Mouse (Mus musculus) hindbrain, embryonic 13.5 days (tissue): ENCODE results near the gene Poc1a. TPM values are rescaled to one million over a fixed set of nuclear protein-coding genes. Genes with fewer than 3 reads are reported as not detected.

ENCODE experiments used
- ATAC-seq: fragments of 200-750 bp; cut with Nextera tagmentation; 2 replicates; pipeline ENCODE4 v1.8.0; 2017; ENCODE audit warnings: moderate TSS enrichment; ENCODE audit not compliant: low FRiP score
- H3K27ac ChIP-seq: fragments of 300-500 bp; sonication (generic); 2 replicates; pipeline ENCODE4 v1.5.1; 2015; ENCODE audit warnings: inconsistent platforms, mild to moderate bottlenecking, moderate library complexity
- H3K27me3 ChIP-seq: fragments of 300-500 bp; sonication (generic); 2 replicates; pipeline ENCODE4 v1.6.1; 2015; ENCODE audit warnings: mild to moderate bottlenecking, inconsistent platforms
- H3K36me3 ChIP-seq: fragments of 300-500 bp; sonication (generic); 2 replicates; pipeline ENCODE4 v1.6.1; 2015; ENCODE audit warnings: mild to moderate bottlenecking, inconsistent platforms
- H3K4me1 ChIP-seq: fragments of 300-500 bp; sonication (generic); replicated peaks from 2 replicates; pipeline ENCODE4 v1.6.1; 2015; ENCODE audit warnings: inconsistent platforms
- H3K4me2 ChIP-seq: fragments of 300-500 bp; sonication (generic); 2 replicates; pipeline ENCODE4 v1.6.1; 2015; ENCODE audit warnings: inconsistent platforms, mild to moderate bottlenecking, moderate library complexity
- H3K4me3 ChIP-seq: fragments of 300-500 bp; sonication (generic); 2 replicates; pipeline ENCODE4 v1.5.1; 2015; ENCODE audit warnings: mild to moderate bottlenecking, inconsistent platforms
- H3K9ac ChIP-seq: fragments of 300-500 bp; sonication (generic); 2 replicates; pipeline ENCODE4 v1.6.1; 2015; ENCODE audit warnings: mild to moderate bottlenecking, inconsistent platforms
- H3K9me3 ChIP-seq: fragments of 300-500 bp; sonication (generic); 2 replicates; pipeline ENCODE4 v1.6.1; 2016; ENCODE audit warnings: inconsistent platforms
- WGBS: fragments of 180-500 bp; shearing (Covaris S2); methylation state at CpG from one replicate; pipeline ENCODE4 v1.1.7; 2015; 5-methylcytosine and 5-hydroxymethylcytosine counted together
- polyA plus RNA-seq: library from polyadenylated mRNA; unstranded; fragments of >200 nt; fragmentation: Nextera tagmentation; extraction: Ambion mirVana; gene quantifications from 2 replicates; pipeline ENCODE4 v1.2.1, GENCODE M21; 2015

Gene Poc1a
- polyA plus RNA-seq, 1 experiment from 2014 or later: 8.9 TPM

GRCm38 (mm10) chr9:106327125-106327809 is 46.4 kb downstream of the Poc1a start:
- 0 out of 2 replicates have a peak overlapping the region, but pooled peaks have one; percentile 13 for H3K9ac ChIP-seq
- no peak overlapping the region for H3K4me2 ChIP-seq
- no peaks in the 10 kb centered on the region for H3K9me3 ChIP-seq
- no peaks in the 10 kb centered on the region for H3K27me3 ChIP-seq
- ATAC-seq: no peak
- H3K4me1 ChIP-seq: peaks cover 16% of the 10 kb centered on the region
- no peak overlapping the region for H3K4me3 ChIP-seq
- 86% methylated on average over 8 of the region's 8 CpGs for WGBS
- H3K36me3 ChIP-seq: no peaks in the 10 kb centered on the region
- no peak overlapping the region for H3K27ac ChIP-seq

DNA sequence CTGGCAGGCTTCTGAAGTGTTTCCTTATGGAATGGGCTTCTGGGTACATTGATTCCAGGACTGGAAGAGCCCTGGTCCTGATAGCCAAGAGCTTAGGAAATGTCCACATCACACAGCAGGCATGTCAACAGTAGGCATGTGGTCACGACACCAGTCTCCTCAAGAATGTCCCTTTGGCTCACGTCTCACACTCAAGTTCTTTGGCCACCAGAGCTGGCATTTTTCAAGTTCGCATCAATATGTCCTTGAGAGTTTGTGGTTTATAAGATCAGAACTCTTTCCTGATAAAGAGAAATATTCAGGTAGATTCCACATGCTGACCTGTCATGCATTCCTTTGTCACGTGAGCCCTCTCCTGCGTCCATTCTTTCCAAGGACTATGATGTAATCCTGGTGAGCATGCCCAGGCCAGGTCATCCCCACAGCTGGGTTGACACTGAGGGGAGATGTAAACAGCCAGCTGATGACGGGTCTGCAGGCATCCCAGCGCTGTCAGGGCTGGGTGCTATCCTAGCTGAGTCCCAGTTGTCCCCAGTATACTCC is 47.3 kb downstream of the Poc1a start:
- H3K4me1 ChIP-seq: peaks cover 16% of the 10 kb centered on the region
- WGBS: 88% methylated on average over 7 of the region's 7 CpGs
- no peak overlapping the region for H3K4me2 ChIP-seq
- no peak overlapping the region for H3K27ac ChIP-seq
- ATAC-seq: no peak
- no peaks in the 10 kb centered on the region for H3K36me3 ChIP-seq
- H3K9ac ChIP-seq: 0 out of 2 replicates have a peak overlapping the region, but pooled peaks have one; percentile 3
- H3K4me3 ChIP-seq: no peak overlapping the region
- no peaks in the 10 kb centered on the region for H3K27me3 ChIP-seq
- no peaks in the 10 kb centered on the region for H3K9me3 ChIP-seq

DNA sequence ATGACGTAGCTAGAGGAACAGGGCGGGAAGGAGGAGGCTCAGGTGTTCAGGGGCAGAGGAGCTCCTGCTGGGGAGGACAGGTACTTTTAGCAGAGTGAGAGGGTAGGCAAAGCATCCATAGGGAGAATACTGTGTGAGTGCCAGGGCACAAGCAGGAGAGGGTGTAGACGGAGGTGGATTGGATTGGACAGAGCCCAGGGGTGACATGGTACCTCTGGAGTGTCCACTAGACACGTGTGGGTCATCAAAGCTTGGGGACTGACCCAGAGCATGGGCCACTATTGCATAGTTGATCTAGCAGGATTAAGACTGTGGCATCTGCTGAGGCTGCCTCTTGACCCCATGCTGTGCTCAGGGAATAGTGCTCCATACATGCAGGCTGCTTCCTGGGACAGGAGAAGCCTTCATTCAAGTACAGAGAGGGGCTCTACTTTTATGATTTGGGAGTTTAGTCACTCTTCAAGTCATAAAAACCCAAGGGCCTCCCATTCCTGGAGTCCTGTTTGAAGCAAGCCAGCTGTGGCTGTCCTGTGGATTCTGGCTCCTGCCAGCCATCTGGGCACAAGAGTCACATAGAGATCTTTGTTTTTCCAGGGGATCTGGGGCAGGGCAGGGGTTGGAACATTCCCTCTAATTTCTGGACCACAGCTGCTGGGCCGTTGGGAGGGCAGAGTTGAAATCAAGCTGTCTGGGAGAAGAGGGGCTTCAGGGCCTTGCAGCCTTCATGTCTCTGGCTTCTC is 48.1 kb downstream of the Poc1a start:
- peaks cover 20% of the 10 kb centered on the region for H3K4me1 ChIP-seq
- H3K27me3 ChIP-seq: no peaks in the 10 kb centered on the region
- no peak for ATAC-seq
- H3K9me3 ChIP-seq: no peaks in the 10 kb centered on the region
- H3K9ac ChIP-seq: no peak overlapping the region
- WGBS: 83% methylated on average over 5 of the region's 5 CpGs
- no peaks in the 10 kb centered on the region for H3K36me3 ChIP-seq
- no peak overlapping the region for H3K27ac ChIP-seq
- H3K4me3 ChIP-seq: no peak overlapping the region
- H3K4me2 ChIP-seq: no peak overlapping the region

DNA sequence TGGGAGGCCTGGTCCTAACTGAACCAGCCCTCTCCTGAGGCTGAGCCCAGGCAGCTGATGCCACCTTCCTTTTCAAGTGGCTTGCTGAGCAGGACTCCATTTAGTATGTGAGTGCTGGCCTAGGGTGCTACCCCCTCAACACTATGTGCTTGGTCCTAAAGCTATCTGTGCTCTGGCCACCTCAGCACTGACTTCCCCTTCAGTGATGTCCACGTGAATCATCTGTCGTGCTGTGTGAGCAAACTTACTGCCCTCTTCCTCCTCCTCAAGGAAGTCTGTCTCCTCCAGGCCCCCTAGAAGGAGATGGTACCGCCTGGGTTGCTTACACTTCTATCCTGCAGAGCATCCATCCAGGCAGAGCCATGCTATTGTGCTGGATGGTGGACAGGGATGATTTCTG is 51.9 kb downstream of the Poc1a start:
- Histone ChIP-seq H3K9me3 (no peaks in the 10 kb centered on the region), H3K4me1 (peaks cover 23% of the 10 kb centered on the region), H3K4me2 (no peak overlapping the region), H3K27ac (no peak overlapping the region), H3K9ac (no peak overlapping the region), H3K27me3 (no peaks in the 10 kb centered on the region), H3K36me3 (no peaks in the 10 kb centered on the region), H3K4me3 (no peak overlapping the region)
- no peak for ATAC-seq
- 70% methylated on average over 3 of the region's 3 CpGs for WGBS

GRCm38 (mm10) chr9:106337620-106338019 is 56.8 kb downstream of the Poc1a start:
- peaks cover 34% of the 10 kb centered on the region for H3K4me1 ChIP-seq
- H3K4me2 ChIP-seq: no peak overlapping the region
- 0 out of 2 replicates have a peak overlapping the region, but pooled peaks have one; percentile 19 for H3K9ac ChIP-seq
- H3K27ac ChIP-seq: peak overlapping the region; percentile 76
- no peaks in the 10 kb centered on the region for H3K9me3 ChIP-seq
- H3K36me3 ChIP-seq: no peaks in the 10 kb centered on the region
- no peak overlapping the region for H3K4me3 ChIP-seq
- ATAC-seq: no peak
- no peaks in the 10 kb centered on the region for H3K27me3 ChIP-seq
- 80% methylated on average over 9 of the region's 9 CpGs for WGBS

DNA sequence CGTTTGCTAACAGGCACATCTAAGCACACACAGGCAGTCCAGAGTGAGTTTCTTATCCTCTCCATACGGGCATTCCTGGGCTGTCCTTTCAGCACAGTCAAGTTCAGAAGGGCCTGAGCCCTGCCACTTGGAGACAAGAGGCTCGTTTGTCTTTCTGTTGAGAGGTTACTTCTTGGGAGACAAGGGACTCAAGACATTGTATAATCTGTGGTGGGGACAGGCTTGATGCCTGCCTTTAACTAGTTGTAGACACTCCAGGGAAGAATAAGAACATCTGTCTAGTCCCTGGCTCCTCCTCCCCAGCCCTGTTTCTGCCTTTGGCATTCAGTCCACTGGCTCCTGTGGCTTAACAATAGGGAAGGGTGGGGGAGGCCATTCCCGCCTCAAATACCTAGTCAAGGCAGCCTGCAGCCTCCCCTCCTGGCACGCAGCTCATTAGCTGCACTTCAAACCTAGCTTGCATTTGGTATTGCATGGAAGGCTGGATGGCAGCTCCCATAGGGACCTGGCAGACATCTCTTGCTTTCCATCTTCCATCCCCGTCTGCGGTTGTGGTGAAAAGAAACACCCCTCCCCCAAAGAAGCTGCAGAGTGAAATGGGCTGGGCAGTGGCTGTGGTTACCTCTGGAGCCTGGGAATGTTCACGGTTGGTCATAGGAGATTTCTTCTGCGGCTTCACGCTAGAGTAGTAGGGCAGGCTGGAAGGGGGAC is 57.8 kb downstream of the Poc1a start:
- WGBS: 9% methylated on average over 10 of the region's 10 CpGs
- peak; percentile 60 for ATAC-seq
- no peaks in the 10 kb centered on the region for H3K27me3 ChIP-seq
- H3K9me3 ChIP-seq: no peaks in the 10 kb centered on the region
- H3K9ac ChIP-seq: peak overlapping the region; percentile 19; the same call in 1 of the 2 replicates
- H3K27ac ChIP-seq: peak overlapping the region; percentile 76
- no peak overlapping the region for H3K4me2 ChIP-seq
- no peak overlapping the region for H3K4me3 ChIP-seq
- H3K36me3 ChIP-seq: no peaks in the 10 kb centered on the region
- H3K4me1 ChIP-seq: peaks cover 31% of the 10 kb centered on the region

DNA sequence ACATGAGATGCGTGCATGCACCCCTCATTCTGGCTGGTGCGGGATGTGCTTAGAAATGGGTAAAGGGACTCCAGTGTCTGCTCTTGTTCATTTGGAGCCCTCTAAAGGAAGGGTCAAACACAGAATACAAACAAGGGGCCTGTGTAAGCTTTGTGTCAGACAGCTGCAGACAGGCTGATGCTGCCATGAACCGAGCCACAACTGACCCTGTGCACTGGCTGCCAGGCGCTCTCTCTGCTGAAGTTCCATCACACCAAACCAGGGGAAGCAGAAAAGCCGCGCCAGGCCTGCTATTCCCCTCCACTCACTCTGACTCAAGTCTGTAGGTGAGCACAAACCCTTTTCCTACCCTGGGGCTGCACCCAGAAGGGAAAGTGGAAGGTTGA is 58.3 kb downstream of the Poc1a start:
- H3K9ac ChIP-seq: peak overlapping the region; percentile 19; the same call in 1 of the 2 replicates
- 41% methylated on average over 6 of the region's 6 CpGs for WGBS

DNA sequence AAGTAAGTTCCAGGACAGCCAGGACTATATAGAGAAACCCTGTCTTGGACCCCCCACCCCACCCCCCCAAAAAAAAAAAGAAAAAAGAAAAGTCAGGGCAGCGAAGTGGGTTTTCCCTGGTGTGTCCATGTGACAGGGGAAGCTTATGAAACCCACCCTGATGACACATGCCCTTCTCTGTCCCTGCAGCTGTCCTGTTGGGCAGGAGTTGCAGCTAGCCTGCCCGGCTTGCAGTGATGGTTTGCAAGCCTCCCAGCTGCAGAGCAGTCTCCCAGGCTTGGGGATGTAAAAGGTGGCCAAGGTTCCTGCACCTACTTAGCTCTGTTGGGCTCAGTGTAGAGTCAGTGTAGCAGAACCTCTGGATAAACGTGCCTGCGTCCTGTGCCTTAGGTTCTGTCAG is 58.9 kb downstream of the Poc1a start:
- WGBS: 85% methylated on average over 4 of the region's 4 CpGs

More for the DNA sequence above, 58.3 kb downstream of the Poc1a start:
- Histone ChIP-seq H3K4me1 (peaks cover 30% of the 10 kb centered on the region), H3K36me3 (no peaks in the 10 kb centered on the region), H3K4me2 (no peak overlapping the region), H3K9me3 (no peaks in the 10 kb centered on the region), H3K27me3 (no peaks in the 10 kb centered on the region), H3K27ac (peak overlapping the region; percentile 76), H3K4me3 (no peak overlapping the region)
- ATAC-seq: peak; percentile 33; the same call in 1 of the 2 replicates

DNA sequence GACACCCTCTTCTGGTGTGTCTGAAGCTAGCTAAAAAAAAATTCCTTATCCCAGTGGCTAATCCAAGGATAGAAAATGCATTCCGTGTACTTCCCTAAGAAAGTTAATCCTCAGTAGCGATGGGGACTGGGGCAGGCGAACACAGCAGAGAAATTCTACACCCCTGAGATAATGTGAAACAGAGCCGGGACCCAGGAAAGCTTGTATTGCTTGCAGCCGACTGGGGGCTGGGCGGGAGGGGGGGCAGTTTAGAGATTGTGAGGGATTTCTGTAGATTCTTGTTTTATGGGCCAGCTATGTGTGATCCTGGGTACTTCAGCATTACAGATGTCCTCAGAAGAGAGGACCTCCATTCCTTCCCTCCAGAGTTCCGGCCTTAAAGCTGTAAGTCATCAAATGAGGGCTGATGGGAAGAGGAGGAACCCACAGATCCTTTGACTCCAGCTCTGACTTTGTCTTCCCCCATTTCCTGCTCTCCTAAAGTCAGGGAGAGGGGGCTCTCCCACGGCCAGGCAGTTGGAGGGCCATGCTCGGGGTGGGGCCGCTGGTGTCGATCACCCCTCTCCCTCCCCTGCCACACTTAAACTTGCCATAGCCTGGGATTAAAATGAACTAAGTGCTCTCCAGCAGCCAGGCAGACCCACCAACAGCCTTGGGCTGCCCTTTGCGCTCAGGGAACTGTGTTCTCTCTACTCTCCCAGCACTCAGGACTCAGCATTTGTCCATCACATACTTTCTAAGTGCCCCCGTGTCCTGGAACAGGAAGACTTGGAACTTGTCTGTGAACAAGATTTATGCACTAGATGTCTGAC is 59.8 kb downstream of the Poc1a start:
- ATAC-seq: no peak
- Histone ChIP-seq H3K36me3 (no peaks in the 10 kb centered on the region), H3K9ac (no peak overlapping the region), H3K9me3 (no peaks in the 10 kb centered on the region), H3K4me2 (no peak overlapping the region), H3K27me3 (no peaks in the 10 kb centered on the region), H3K4me1 (peaks cover 36% of the 10 kb centered on the region), H3K4me3 (no peak overlapping the region), H3K27ac (no peak overlapping the region; the same call in none of the 2 replicates)
- 75% methylated on average over 13 of the region's 13 CpGs for whole genome bisulfite sequencing

More for the DNA sequence above, 58.9 kb downstream of the Poc1a start:
- Histone ChIP-seq H3K36me3 (no peaks in the 10 kb centered on the region), H3K27me3 (no peaks in the 10 kb centered on the region), H3K9ac (no peak overlapping the region), H3K27ac (peak overlapping the region; percentile 76), H3K4me2 (no peak overlapping the region), H3K4me3 (no peak overlapping the region), H3K9me3 (no peaks in the 10 kb centered on the region), H3K4me1 (peaks cover 30% of the 10 kb centered on the region)
- no peak for ATAC-seq

DNA sequence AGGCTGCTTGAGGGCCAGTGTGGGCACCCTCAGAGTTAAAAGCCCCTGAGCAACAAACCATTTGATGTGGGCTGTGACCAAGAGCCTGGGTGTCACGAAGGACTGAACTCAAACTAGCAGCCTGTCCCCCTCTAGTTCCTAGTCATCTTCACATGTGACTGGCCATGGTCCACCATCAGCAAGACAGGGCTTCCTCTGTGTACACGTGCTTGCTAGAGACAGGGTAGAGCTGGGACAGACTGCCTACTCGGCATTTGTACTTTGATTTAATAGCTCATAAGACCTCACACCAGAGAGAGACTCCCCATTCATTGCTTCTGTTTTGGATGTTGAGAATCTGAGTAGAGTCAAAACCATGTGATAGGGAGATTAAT is 60.4 kb downstream of the Poc1a start:
- Histone ChIP-seq H3K4me2 (no peak overlapping the region), H3K9me3 (no peaks in the 10 kb centered on the region), H3K4me3 (no peak overlapping the region), H3K27ac (no peak overlapping the region; the same call in 1 of the 2 replicates), H3K36me3 (no peaks in the 10 kb centered on the region), H3K27me3 (no peaks in the 10 kb centered on the region), H3K9ac (no peak overlapping the region), H3K4me1 (peaks cover 36% of the 10 kb centered on the region)
- 83% methylated on average over 3 of the region's 3 CpGs for WGBS
- ATAC-seq: no peak

DNA sequence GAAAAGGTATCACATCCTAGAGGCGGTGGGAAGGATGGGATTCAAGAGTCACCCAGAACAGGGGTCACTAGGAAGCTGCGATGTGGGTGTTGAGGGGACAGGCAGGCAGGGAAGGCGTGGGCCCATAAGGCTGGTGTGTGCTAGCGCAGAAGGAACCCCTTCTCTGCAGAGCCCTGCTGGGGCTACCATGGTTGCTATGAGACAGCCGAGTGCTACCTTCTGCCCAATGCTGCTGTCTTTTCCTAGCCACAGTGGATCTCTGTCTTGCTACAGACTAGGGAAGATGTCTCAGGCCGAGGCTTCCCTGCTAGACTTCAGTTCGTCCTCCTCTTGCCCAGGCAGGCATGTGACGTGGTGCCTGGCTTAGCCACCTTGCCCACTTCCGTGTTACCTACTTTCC is 61.7 kb downstream of the Poc1a start:
- no peaks in the 10 kb centered on the region for H3K9me3 ChIP-seq
- peaks cover 31% of the 10 kb centered on the region for H3K4me1 ChIP-seq
- H3K36me3 ChIP-seq: no peaks in the 10 kb centered on the region
- 88% methylated on average over 9 of the region's 9 CpGs for WGBS
- no peaks in the 10 kb centered on the region for H3K27me3 ChIP-seq
- no peak for ATAC-seq
- H3K4me2 ChIP-seq: no peak overlapping the region
- no peak overlapping the region for H3K27ac ChIP-seq
- no peak overlapping the region for H3K9ac ChIP-seq
- H3K4me3 ChIP-seq: no peak overlapping the region
